In the genomic region with DNA sequence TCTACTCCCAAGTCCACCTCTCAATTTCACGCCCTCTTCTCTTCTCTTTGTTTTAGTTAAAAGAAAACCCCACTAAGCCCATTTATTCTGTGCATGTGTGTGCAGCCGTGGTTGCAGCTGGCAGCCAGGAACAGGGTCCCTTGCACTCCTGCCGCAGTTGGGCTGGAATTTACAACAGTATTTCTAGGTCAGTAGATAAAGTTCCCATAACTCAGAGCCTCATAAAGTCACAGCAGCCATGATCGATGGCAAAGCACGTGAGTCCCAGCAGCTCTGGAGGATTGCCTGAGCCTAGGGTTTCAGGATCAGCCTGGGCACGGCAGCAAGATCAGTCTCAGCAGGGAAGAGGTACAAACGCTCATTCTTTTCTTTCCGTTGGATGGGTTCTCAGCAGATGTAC, we compare ENCODE assay signal across 22 mouse cellular contexts. TPM values are rescaled to one million over a fixed set of nuclear protein-coding genes. Genes with fewer than 3 reads are reported as not detected.
DNase-seq lines count a peak whose midpoint lies in the region; ATAC-seq lines count a peak whose summit lies in the region.
"Had no signal": no experiment of that assay in that cellular context is flagged by ENCODE, and none has a peak within 500 bp of the region (broad histone marks: within the 10 kb centered on the region; RNA-seq: fewer than 3 reads in every experiment).

No protein-coding gene starts in this region.

- intact Hi-C loops in left cerebral cortex, postnatal 25 days (cut with DNase I): no loop called here

- no peak overlapping the region for H3K4me3 ChIP-seq in limb, embryonic 11.5 days (ENCODE audit: low read depth, low read length)
- no peak overlapping the region for H3K4me3 ChIP-seq in limb, embryonic 10.5 days
- H3K4me3 ChIP-seq in intestine, embryonic 14.5 days (ENCODE audit: low read depth, low read length): no peak overlapping the region
- no peak overlapping the region for H3K4me3 ChIP-seq in neural tube, embryonic 13.5 days
- H3K4me3 ChIP-seq in liver, embryonic 11.5 days (ENCODE audit: low read depth, low read length): no peak overlapping the region
- H3K4me3 ChIP-seq: embryonic facial prominence, embryonic 13.5 days; layer of hippocampus, adult 2 months; left cerebral cortex, adult 2 months; midbrain, embryonic 12.5 days; stomach, embryonic 15.5 days had no signal

- peaks cover 11% of the 10 kb centered on the region for H3K4me1 ChIP-seq in limb, embryonic 11.5 days (ENCODE audit: control insufficient read depth, insufficient read depth, low read length)
- peaks cover 14% of the 10 kb centered on the region for H3K4me1 ChIP-seq in limb, embryonic 10.5 days
- peaks cover 10% of the 10 kb centered on the region for H3K4me1 ChIP-seq in intestine, embryonic 14.5 days (replicated peaks; ENCODE audit: control insufficient read depth, insufficient read depth, low read length)
- H3K4me1 ChIP-seq in neural tube, embryonic 13.5 days (replicated peaks): peaks cover 17% of the 10 kb centered on the region
- peaks cover 4% of the 10 kb centered on the region; the same call in 1 of the 2 replicates for H3K4me1 ChIP-seq in liver, embryonic 11.5 days (replicated peaks; ENCODE audit: control insufficient read depth, insufficient read depth, low read length)
- H3K4me1 ChIP-seq: midbrain, embryonic 12.5 days had no signal

- no peaks in the 10 kb centered on the region for H3K9me3 ChIP-seq in limb, embryonic 11.5 days (ENCODE audit: control insufficient read depth, low read length)
- no peaks in the 10 kb centered on the region for H3K9me3 ChIP-seq in limb, embryonic 10.5 days (replicated peaks)
- no peaks in the 10 kb centered on the region for H3K9me3 ChIP-seq in intestine, embryonic 14.5 days (ENCODE audit: control insufficient read depth, low read length)
- no peaks in the 10 kb centered on the region for H3K9me3 ChIP-seq in neural tube, embryonic 13.5 days
- no peaks in the 10 kb centered on the region for H3K9me3 ChIP-seq in liver, embryonic 11.5 days (ENCODE audit: control insufficient read depth, low read length)
- H3K9me3 ChIP-seq: midbrain, embryonic 12.5 days; stomach, embryonic 15.5 days had no signal

- WGBS in limb, embryonic 11.5 days: 28% methylated on average over 8 of the region's 8 CpGs
- WGBS in limb, embryonic 10.5 days: 42% methylated on average over 8 of the region's 8 CpGs
- 22% methylated on average over 8 of the region's 8 CpGs for WGBS in intestine, embryonic 14.5 days
- 16% methylated on average over 8 of the region's 8 CpGs for WGBS in neural tube, embryonic 13.5 days
- WGBS in liver, embryonic 11.5 days: 57% methylated on average over 8 of the region's 8 CpGs

- H3K27me3 ChIP-seq in limb, embryonic 11.5 days (ENCODE audit: control insufficient read depth, insufficient read depth, low read length): no peaks in the 10 kb centered on the region
- H3K27me3 ChIP-seq in limb, embryonic 10.5 days (ENCODE audit: low read depth, poor library complexity, severe bottlenecking): no peaks in the 10 kb centered on the region
- H3K27me3 ChIP-seq in intestine, embryonic 14.5 days (replicated peaks; ENCODE audit: control insufficient read depth, insufficient read depth, low read length): no peaks in the 10 kb centered on the region
- no peaks in the 10 kb centered on the region for H3K27me3 ChIP-seq in neural tube, embryonic 13.5 days
- no peaks in the 10 kb centered on the region for H3K27me3 ChIP-seq in liver, embryonic 11.5 days (replicated peaks; ENCODE audit: control insufficient read depth, insufficient read depth, low read length)
- H3K27me3 ChIP-seq: embryonic facial prominence, embryonic 13.5 days; midbrain, embryonic 12.5 days; stomach, embryonic 15.5 days had no signal

- no peaks in the 10 kb centered on the region for H3K36me3 ChIP-seq in limb, embryonic 11.5 days (ENCODE audit: control insufficient read depth, insufficient read depth, low read length)
- no peaks in the 10 kb centered on the region for H3K36me3 ChIP-seq in limb, embryonic 10.5 days
- no peaks in the 10 kb centered on the region for H3K36me3 ChIP-seq in intestine, embryonic 14.5 days (ENCODE audit: control insufficient read depth, insufficient read depth, low read length)
- H3K36me3 ChIP-seq in neural tube, embryonic 13.5 days: 0 out of 2 replicates have a peak, but pooled peaks cover 2% of the 10 kb centered on the region
- H3K36me3 ChIP-seq in liver, embryonic 11.5 days (ENCODE audit: control insufficient read depth, insufficient read depth, low read length): no peaks in the 10 kb centered on the region
- H3K36me3 ChIP-seq: embryonic facial prominence, embryonic 13.5 days; midbrain, embryonic 12.5 days; stomach, embryonic 15.5 days had no signal

- DNase-seq in embryo, embryonic 10.5 days (ENCODE audit: low spot score): peak; percentile 22
- DNase-seq in embryo, embryonic 10 days (ENCODE audit: low spot score): no peak
- peak; percentile 33 for DNase-seq in limb, embryonic 11.5 days (ENCODE audit: low spot score)
- DNase-seq in limb, embryonic 10.5 days (ENCODE audit: low spot score): no peak
- no peak for DNase-seq in intestine, embryonic 14.5 days (ENCODE audit: low spot score)
- DNase-seq in liver, embryonic 11.5 days (ENCODE audit: low spot score): no peak
- DNase-seq in left cerebral cortex, postnatal 25 days (ENCODE audit: low spot score in 2 of 2): no peak
- DNase-seq: cerebellum, adult 11 months; cerebellum, postnatal 25 days; heart, adult 18-20 months; liver; lung, adult 18-20 months; lung, postnatal 4 days; right cerebral cortex, postnatal 14 days; thymus, adult 2 months had no signal

- H3K4me2 ChIP-seq in limb, embryonic 11.5 days (ENCODE audit: low read depth, severe bottlenecking): no peak overlapping the region; the same call in 1 of the 2 replicates
- H3K4me2 ChIP-seq in intestine, embryonic 14.5 days (ENCODE audit: low read length): no peak overlapping the region
- peak overlapping the region; percentile 24; the same call in 1 of the 2 replicates for H3K4me2 ChIP-seq in neural tube, embryonic 13.5 days
- no peak overlapping the region for H3K4me2 ChIP-seq in liver, embryonic 11.5 days
- H3K4me2 ChIP-seq: embryonic facial prominence, embryonic 13.5 days; midbrain, embryonic 12.5 days; stomach, embryonic 15.5 days had no signal

- H3K9ac ChIP-seq in limb, embryonic 11.5 days (ENCODE audit: low read length): no peak overlapping the region
- H3K9ac ChIP-seq in intestine, embryonic 14.5 days (ENCODE audit: low read length): no peak overlapping the region
- H3K9ac ChIP-seq in neural tube, embryonic 13.5 days: no peak overlapping the region
- no peak overlapping the region for H3K9ac ChIP-seq in liver, embryonic 11.5 days (ENCODE audit: low read depth, low read length)
- H3K9ac ChIP-seq: embryonic facial prominence, embryonic 13.5 days; midbrain, embryonic 12.5 days; stomach, embryonic 15.5 days had no signal

- H3K27ac ChIP-seq in limb, embryonic 11.5 days (replicated peaks; ENCODE audit: low read depth, low read length): no peak overlapping the region
- H3K27ac ChIP-seq in limb, embryonic 10.5 days: no peak overlapping the region
- H3K27ac ChIP-seq in intestine, embryonic 14.5 days (ENCODE audit: low read depth): no peak overlapping the region
- peak overlapping the region; percentile 6; the same call in 1 of the 2 replicates for H3K27ac ChIP-seq in neural tube, embryonic 13.5 days (replicated peaks)
- no peak overlapping the region for H3K27ac ChIP-seq in liver, embryonic 11.5 days (ENCODE audit: low read depth, low read length)
- H3K27ac ChIP-seq: embryonic facial prominence, embryonic 13.5 days; layer of hippocampus, adult 2 months; left cerebral cortex, adult 2 months; midbrain, embryonic 12.5 days; stomach, embryonic 15.5 days had no signal

- ATAC-seq in limb, embryonic 11.5 days (ENCODE audit: insufficient number of reproducible peaks, low FRiP score, low TSS enrichment, low read depth): no peak
- ATAC-seq in intestine, embryonic 14.5 days (replicated peaks; ENCODE audit: low FRiP score, low TSS enrichment, low read depth): 0 out of 2 replicates have a peak, but pooled peaks have one; percentile 22
- ATAC-seq in neural tube, embryonic 13.5 days (ENCODE audit: low read depth): peak; percentile 68; the same call in 1 of the 2 replicates
- ATAC-seq in liver, embryonic 11.5 days (replicated peaks; ENCODE audit: low FRiP score): no peak
- ATAC-seq: forebrain, embryonic 16.5 days had no signal

RNA-seq across cellular contexts. Expression of gene Creg2, which starts 32.8 kb away (rescaled TPM):
- polyA plus RNA-seq in limb, embryonic 11.5 days (2014; fragmentation: Nextera tagmentation; extraction: Ambion mirVana): 0.10 TPM in 1 of 2 replicates, not detected in the other
- polyA plus RNA-seq in limb, embryonic 10.5 days (2016; fragmentation: Nextera tagmentation; extraction: Ambion mirVana): 0.06 TPM in 1 of 2 replicates, not detected in the other
- 0.28 and 0.34 TPM in 2 replicates for polyA plus RNA-seq in intestine, embryonic 14.5 days (2014; fragmentation: Nextera tagmentation; extraction: Ambion mirVana)
- polyA plus RNA-seq in neural tube, embryonic 13.5 days (2015; fragmentation: Nextera tagmentation; extraction: Ambion mirVana): 4.9 and 5.6 TPM in 2 replicates
- polyA plus RNA-seq in liver, embryonic 11.5 days (2014; fragmentation: Nextera tagmentation; extraction: Ambion mirVana): not detected in 2 replicates
- total RNA-seq in left cerebral cortex, postnatal 25 days (2021): 10 to 100 TPM; 75.2 to 82.4 TPM

RNA-seq across cellular contexts. Expression of gene Rnf149, which starts 41.3 kb away (rescaled TPM):
- polyA plus RNA-seq in limb, embryonic 11.5 days (2014; fragmentation: Nextera tagmentation; extraction: Ambion mirVana): 26.2 and 32.4 TPM in 2 replicates
- 24.2 and 25.7 TPM in 2 replicates for polyA plus RNA-seq in limb, embryonic 10.5 days (2016; fragmentation: Nextera tagmentation; extraction: Ambion mirVana)
- polyA plus RNA-seq in intestine, embryonic 14.5 days (2014; fragmentation: Nextera tagmentation; extraction: Ambion mirVana): 39.8 and 44.7 TPM in 2 replicates
- polyA plus RNA-seq in neural tube, embryonic 13.5 days (2015; fragmentation: Nextera tagmentation; extraction: Ambion mirVana): 31.1 and 31.4 TPM in 2 replicates
- polyA plus RNA-seq in liver, embryonic 11.5 days (2014; fragmentation: Nextera tagmentation; extraction: Ambion mirVana): 27.5 and 29.6 TPM in 2 replicates
- 10 to 100 TPM; 28.3 to 28.5 TPM for total RNA-seq in left cerebral cortex, postnatal 25 days (2021)

Comparison
In these comparisons a context has a peak if more than half of its experiments do, and no peak if none do; other contexts are left out.
1. DNase-seq: peak in embryo, embryonic 10.5 days (single experiment) and limb, embryonic 11.5 days (single experiment); none in embryo, embryonic 10 days (single experiment), limb, embryonic 10.5 days (single experiment), intestine, embryonic 14.5 days (single experiment), liver, embryonic 11.5 days (single experiment) and left cerebral cortex, postnatal 25 days (0 of 2).
2. ATAC-seq: peak in intestine, embryonic 14.5 days (single experiment) and neural tube, embryonic 13.5 days (single experiment); none in limb, embryonic 11.5 days (single experiment) and liver, embryonic 11.5 days (single experiment).